Mouse (Mus musculus) liver, postnatal 0 days (tissue): Measurements from ENCODE around the gene Gm13090. TPM values are rescaled to one million over a fixed set of nuclear protein-coding genes. Genes with fewer than 3 reads are reported as not detected.

Source experiments
- ATAC-seq: fragments of 200-750 bp; cut with Nextera tagmentation; 2 replicates; pipeline ENCODE4 v1.8.0; 2017; ENCODE audit warnings: mild to moderate bottlenecking, moderate library complexity
- DNase-seq: peaks from one replicate; pipeline ENCODE4 v3.0.0-alpha.2; 2016
- H3K27ac ChIP-seq: fragments of 300-500 bp; sonication (generic); 2 replicates; pipeline ENCODE4 v1.5.1; 2014; ENCODE audit warnings: antibody characterized with exemption, moderate library complexity, mild to moderate bottlenecking, low read depth
- H3K27me3 ChIP-seq: fragments of 300-500 bp; sonication (generic); 2 replicates; pipeline ENCODE4 v1.6.1; 2014; ENCODE audit warnings: low read length, control low read depth, mixed read lengths; ENCODE audit not compliant: insufficient read depth
- H3K36me3 ChIP-seq: fragments of 300-500 bp; sonication (generic); replicated peaks from 2 replicates; pipeline ENCODE4 v1.6.1; 2014; ENCODE audit warnings: mild to moderate bottlenecking, control low read depth, low read length, moderate library complexity, mixed read lengths; ENCODE audit not compliant: insufficient read depth
- H3K4me1 ChIP-seq: fragments of 300-500 bp; sonication (generic); 2 replicates; pipeline ENCODE4 v1.6.1; 2014; ENCODE audit warnings: antibody characterized with exemption, mild to moderate bottlenecking, control low read depth; ENCODE audit not compliant: insufficient read depth
- H3K4me2 ChIP-seq: fragments of 300-500 bp; sonication (generic); 2 replicates; pipeline ENCODE4 v1.6.1; 2014; ENCODE audit warnings: low read depth, mild to moderate bottlenecking, low read length, moderate library complexity, mixed read lengths
- H3K4me3 ChIP-seq: fragments of 300-500 bp; sonication (generic); 2 replicates; pipeline ENCODE4 v1.5.1; 2014; ENCODE audit warnings: low read depth, low read length
- H3K9ac ChIP-seq: fragments of 300-500 bp; sonication (generic); replicated peaks from 2 replicates; pipeline ENCODE4 v1.6.1; 2014; ENCODE audit warnings: mild to moderate bottlenecking, moderate library complexity
- H3K9me3 ChIP-seq: fragments of 300-500 bp; sonication (generic); 2 replicates; pipeline ENCODE4 v1.6.1; 2016; ENCODE audit warnings: mild to moderate bottlenecking, control low read depth, low read length, mixed read lengths
- CTCF ChIP-seq: sonication (generic); IDR thresholded peaks from 2 replicates; pipeline ENCODE4 v1.5.1; 2016; ENCODE audit warnings: antibody characterized with exemption, low read depth
- EP300 ChIP-seq: IDR thresholded peaks from 2 replicates; pipeline ENCODE4 v1.6.1; 2016; ENCODE audit warnings: antibody characterized with exemption, low read depth, mild to moderate bottlenecking
- WGBS: fragments of 180-500 bp; shearing (Covaris S2); extraction: QIAGEN DNeasy Blood & Tissue Kit; methylation state at CpG from one replicate; pipeline ENCODE4 v1.1.7; 2014; ENCODE audit not compliant: insufficient replicate concordance; 5-methylcytosine and 5-hydroxymethylcytosine counted together
- polyA plus RNA-seq: library from polyadenylated mRNA; unstranded; fragments of >200 nt; fragmentation: Nextera tagmentation; extraction: Ambion mirVana; gene quantifications from 2 replicates; pipeline ENCODE4 v1.2.1, GENCODE M21; 2015

Gene Gm13090
- polyA plus RNA-seq, 1 experiment from 2014 or later: not detected

DNA sequence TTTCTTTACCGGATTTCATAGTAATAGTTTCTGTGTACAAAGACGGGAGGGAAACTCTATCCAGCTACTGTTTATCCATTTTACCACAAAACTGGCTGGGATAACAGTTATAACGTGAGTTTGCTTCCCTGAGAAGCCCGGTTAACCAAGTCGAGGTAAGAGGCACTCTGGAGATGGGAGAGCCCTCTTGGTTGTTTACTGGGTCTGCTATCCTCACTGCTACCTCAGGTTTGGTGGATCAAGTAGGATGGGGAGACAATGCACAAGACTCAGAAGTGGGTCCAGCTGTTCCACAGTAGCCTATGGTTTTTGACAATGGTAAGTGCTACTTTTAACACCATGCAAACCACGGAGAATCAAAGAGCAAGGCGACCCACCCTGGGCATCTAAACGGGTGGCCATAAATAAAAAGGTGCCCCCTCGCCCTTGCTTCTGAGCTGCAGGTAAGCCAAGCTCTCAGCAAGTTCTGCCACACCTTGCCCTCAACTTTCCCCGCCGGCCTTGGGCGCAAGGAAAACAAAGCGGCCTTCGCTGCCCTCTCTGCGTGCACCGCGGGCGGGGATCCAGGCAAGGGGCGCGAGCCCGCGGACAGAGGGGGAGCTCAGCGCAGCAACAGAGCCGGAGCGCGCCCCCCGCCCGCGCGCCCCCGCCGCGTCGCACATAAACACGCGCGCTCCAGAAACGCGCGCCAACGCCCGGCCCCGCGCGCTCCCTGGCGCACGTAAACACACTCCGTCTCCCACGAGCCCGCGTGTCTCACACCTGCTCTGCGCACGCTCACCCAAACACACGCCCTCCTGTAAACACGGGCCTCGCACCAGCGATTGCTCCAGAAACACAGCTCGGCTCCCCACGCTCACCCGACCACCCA is 18.0 kb downstream of the Gm13090 start:
- H3K9me3 ChIP-seq: no peaks in the 10 kb centered on the region
- peaks cover 59% of the 10 kb centered on the region for H3K27me3 ChIP-seq

DNA sequence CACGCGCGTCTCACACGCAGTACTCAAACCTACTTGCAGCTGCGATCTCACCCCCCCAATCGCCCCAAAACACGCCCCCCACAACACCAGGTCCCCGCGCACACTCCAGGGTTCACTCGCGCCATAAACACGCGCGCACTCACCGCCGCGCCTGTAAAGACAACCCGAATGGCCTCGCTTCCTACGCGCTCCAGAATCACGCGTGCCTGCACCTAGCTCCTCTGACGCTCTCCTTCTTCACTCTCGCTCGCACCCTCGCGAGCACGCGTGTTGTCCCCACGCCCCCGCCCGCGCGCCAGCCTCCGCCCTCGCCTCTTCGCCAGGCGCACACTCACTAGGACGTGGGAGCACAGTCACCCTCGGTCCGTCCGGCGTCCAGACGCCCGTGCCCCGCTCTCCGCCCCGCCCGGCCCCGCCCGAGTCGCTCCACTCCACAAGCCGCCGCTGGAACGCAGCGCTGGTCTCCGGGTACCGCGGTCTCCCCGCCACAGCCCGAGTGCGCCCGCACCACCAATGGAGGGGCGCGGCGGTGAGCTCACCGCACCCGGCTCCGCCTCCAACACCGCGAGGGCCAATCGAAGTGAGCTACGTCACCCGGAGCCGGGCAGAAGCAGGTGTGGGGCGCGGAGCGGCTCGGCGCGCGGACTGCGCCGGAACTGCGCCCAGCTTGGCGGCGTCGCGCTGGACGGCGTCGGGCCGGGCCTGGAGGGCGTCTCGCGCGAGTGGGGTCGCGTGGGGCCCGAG is 18.8 kb downstream of the Gm13090 start:
- Histone ChIP-seq H3K27me3 (peaks cover 59% of the 10 kb centered on the region), H3K4me2 (peak overlapping the region; percentile 72), H3K4me1 (peaks cover 6% of the 10 kb centered on the region), H3K9ac (no peak overlapping the region), H3K9me3 (no peaks in the 10 kb centered on the region), H3K4me3 (peak overlapping the region; percentile 45), H3K27ac (no peak overlapping the region), H3K36me3 (no peaks in the 10 kb centered on the region)
- under 1% methylated on average over 76 of the region's 101 CpGs for WGBS
- no peak for TF ChIP-seq CTCF
- TF ChIP-seq EP300: no peak
- DNase-seq: peak; percentile 83
- peak; percentile 99 for ATAC-seq

More for the DNA sequence above, 18.0 kb downstream of the Gm13090 start:
- no peak for DNase-seq
- ATAC-seq: no peak
- WGBS: 6% methylated on average over 45 of the region's 60 CpGs
- H3K9ac ChIP-seq: no peak overlapping the region
- H3K4me3 ChIP-seq: peak overlapping the region; percentile 45
- TF ChIP-seq EP300 (no peak), CTCF (no peak)
- no peaks in the 10 kb centered on the region for H3K36me3 ChIP-seq
- H3K27ac ChIP-seq: no peak overlapping the region
- peak overlapping the region; percentile 72 for H3K4me2 ChIP-seq
- H3K4me1 ChIP-seq: peaks cover 6% of the 10 kb centered on the region

DNA sequence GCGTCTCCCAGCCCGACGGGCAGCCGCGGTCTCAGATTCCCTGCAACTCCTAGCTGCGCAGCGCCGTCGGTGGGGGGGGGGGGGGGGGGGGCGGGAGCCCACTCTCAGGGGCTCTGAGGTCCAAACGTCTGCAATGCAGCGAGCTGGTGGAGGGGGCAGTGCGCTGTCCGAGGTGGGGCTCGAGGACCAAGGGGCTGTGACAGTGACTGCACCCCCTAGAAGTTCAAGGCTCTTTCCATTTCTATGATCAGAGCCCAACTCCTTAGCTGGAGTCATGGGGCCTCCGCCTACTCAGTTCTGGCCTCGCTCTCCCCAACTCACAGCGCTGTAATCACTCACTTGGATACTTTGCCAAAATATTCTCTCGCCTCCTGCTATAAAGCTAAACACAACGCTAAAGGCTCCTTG is 19.5 kb downstream of the Gm13090 start:
- TF ChIP-seq EP300: no peak
- TF ChIP-seq CTCF: no peak
- Histone ChIP-seq H3K4me1 (peaks cover 6% of the 10 kb centered on the region), H3K27me3 (peaks cover 59% of the 10 kb centered on the region), H3K4me2 (peak overlapping the region; percentile 72), H3K9ac (no peak overlapping the region), H3K27ac (no peak overlapping the region), H3K4me3 (peak overlapping the region; percentile 45), H3K9me3 (no peaks in the 10 kb centered on the region), H3K36me3 (no peaks in the 10 kb centered on the region)
- WGBS: 6% methylated on average over 10 of the region's 20 CpGs
- no peak for DNase-seq
- no peak for ATAC-seq

DNA sequence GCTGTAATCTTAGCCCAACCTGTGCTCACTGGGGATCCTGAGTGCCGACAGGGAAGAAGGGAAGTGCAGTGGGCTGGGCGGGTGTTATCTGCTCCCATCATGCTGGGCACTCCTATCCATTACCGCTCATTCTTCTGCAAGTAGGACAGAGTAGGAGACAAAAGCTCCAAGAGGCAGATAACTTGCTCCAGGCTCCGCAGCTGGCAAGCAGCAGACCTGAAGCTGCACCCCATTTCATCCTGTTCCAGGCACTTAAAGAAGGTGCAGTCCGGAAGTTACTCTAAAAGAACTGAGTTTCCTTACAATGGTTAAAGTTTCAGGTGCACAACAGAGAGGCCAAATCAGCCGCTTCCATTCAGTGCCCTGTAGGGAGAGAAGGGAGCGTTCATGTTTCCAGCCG is 21.9 kb downstream of the Gm13090 start:
- H3K4me2 ChIP-seq: no peak overlapping the region
- ATAC-seq (no peak), DNase-seq (no peak)
- TF ChIP-seq EP300 (no peak), CTCF (no peak)
- no peak overlapping the region for H3K4me3 ChIP-seq
- WGBS: 42% methylated on average over 8 of the region's 8 CpGs
- H3K9ac ChIP-seq: no peak overlapping the region
- peaks cover 6% of the 10 kb centered on the region for H3K4me1 ChIP-seq
- no peak overlapping the region for H3K27ac ChIP-seq
- no peaks in the 10 kb centered on the region for H3K9me3 ChIP-seq
- no peaks in the 10 kb centered on the region for H3K36me3 ChIP-seq
- peaks cover 54% of the 10 kb centered on the region for H3K27me3 ChIP-seq

DNA sequence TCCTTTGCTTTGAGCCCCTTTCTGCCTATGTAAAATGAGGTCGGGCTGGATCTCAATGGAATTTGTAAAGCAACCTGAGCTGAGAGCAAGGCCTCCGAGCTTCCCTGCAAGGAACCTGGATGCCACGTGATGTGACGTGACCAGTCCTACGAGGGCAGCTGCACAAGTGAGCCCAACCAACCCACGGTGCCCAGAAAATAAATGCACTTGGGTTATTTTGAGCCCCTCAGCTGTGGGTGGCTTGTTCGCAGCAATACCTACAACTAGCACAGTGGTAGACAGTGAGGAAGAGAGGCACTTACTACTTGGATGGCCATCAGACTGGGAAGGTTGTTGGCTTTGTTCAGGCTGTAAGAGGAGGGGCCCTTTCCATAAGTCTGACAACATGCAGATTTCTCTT is 25.2 kb downstream of the Gm13090 start:
- Histone ChIP-seq H3K4me2 (no peak overlapping the region), H3K9ac (no peak overlapping the region), H3K4me1 (no peaks in the 10 kb centered on the region), H3K4me3 (no peak overlapping the region), H3K27ac (no peak overlapping the region), H3K27me3 (peaks cover 21% of the 10 kb centered on the region), H3K9me3 (no peaks in the 10 kb centered on the region), H3K36me3 (no peaks in the 10 kb centered on the region)
- TF ChIP-seq CTCF (no peak), EP300 (no peak)
- 74% methylated on average over 7 of the region's 7 CpGs for WGBS
- no peak for DNase-seq
- no peak for ATAC-seq

DNA sequence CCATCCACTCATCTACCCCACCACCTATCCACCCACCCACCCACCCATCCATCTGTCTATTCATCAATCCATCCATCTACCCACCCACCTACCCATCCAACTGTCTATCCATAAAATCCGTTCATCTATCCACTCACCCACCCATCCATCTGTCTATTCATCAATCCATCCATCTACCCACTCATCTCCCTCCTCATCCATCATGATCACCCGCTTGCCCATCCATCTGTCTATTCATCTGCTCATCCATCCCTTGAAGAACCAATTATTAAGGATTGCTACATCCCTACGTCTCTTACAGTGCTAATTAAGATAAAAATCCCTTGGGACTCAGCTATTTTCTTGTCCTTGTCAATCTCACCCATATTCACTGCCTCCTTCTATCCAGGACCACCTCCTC is 29.5 kb downstream of the Gm13090 start:
- 55% methylated on average over 3 of the region's 3 CpGs for WGBS
- no peaks in the 10 kb centered on the region for H3K27me3 ChIP-seq
- DNase-seq (no peak), ATAC-seq (no peak)
- no peak overlapping the region for H3K9ac ChIP-seq
- no peak overlapping the region for H3K4me3 ChIP-seq
- TF ChIP-seq CTCF (no peak), EP300 (no peak)
- H3K36me3 ChIP-seq: no peaks in the 10 kb centered on the region
- no peak overlapping the region for H3K4me2 ChIP-seq
- H3K9me3 ChIP-seq: no peaks in the 10 kb centered on the region
- no peak overlapping the region for H3K27ac ChIP-seq
- no peaks in the 10 kb centered on the region for H3K4me1 ChIP-seq
